Comparison of ENCODE assay signal across 8 mouse cellular contexts in genomic region chr4:70409456-70409855, GRCm38 (mm10). TPM values are rescaled to one million over a fixed set of nuclear protein-coding genes. Genes with fewer than 3 reads are reported as not detected.
DNase-seq lines count a peak whose midpoint lies in the region; ATAC-seq and TF ChIP-seq lines count a peak whose summit lies in the region.

No protein-coding gene starts in this region.

- H3K4me1 ChIP-seq in lung, embryonic 14.5 days (ENCODE audit: insufficient read depth) = no peaks in the 10 kb centered on the region
- H3K4me1 ChIP-seq in hindbrain, postnatal 0 days (ENCODE audit: insufficient read depth, low read length) = peaks cover 3% of the 10 kb centered on the region; the same call in 1 of the 2 replicates
- H3K4me1 ChIP-seq in neural tube, embryonic 12.5 days = peaks cover 14% of the 10 kb centered on the region

- peak; percentile 37 for DNase-seq in lung, embryonic 14.5 days
- no peak for DNase-seq in lung, postnatal 4 days
- peak; percentile 17 for DNase-seq in c-Kit-positive CD71-positive TER-119-positive erythroid progenitor cells, embryonic 14.5 days (ENCODE audit: low spot score)
- DNase-seq in hindbrain, postnatal 0 days (ENCODE audit: low spot score) = no peak
- no peak for DNase-seq in testis, postnatal 10 days (ENCODE audit: low spot score)
- DNase-seq in gastrocnemius, postnatal 36 days = no peak

- no peaks in the 10 kb centered on the region for H3K9me3 ChIP-seq in lung, embryonic 14.5 days (ENCODE audit: low read depth, low read length)
- H3K9me3 ChIP-seq in hindbrain, postnatal 0 days (ENCODE audit: low read length) = no peaks in the 10 kb centered on the region
- no peaks in the 10 kb centered on the region for H3K9me3 ChIP-seq in neural tube, embryonic 12.5 days

- no peaks in the 10 kb centered on the region for H3K27me3 ChIP-seq in lung, embryonic 14.5 days (ENCODE audit: insufficient read depth, low read length)
- H3K27me3 ChIP-seq in hindbrain, postnatal 0 days (ENCODE audit: insufficient read depth, low read length) = no peaks in the 10 kb centered on the region
- H3K27me3 ChIP-seq in neural tube, embryonic 12.5 days (replicated peaks) = no peaks in the 10 kb centered on the region

- H3K9ac ChIP-seq in lung, embryonic 14.5 days = peak overlapping the region; percentile 86
- H3K9ac ChIP-seq in hindbrain, postnatal 0 days (replicated peaks; ENCODE audit: low read length) = peak overlapping the region; percentile 83
- H3K9ac ChIP-seq in neural tube, embryonic 12.5 days = peak overlapping the region; percentile 79

- peak overlapping the region; percentile 84; the same call in 1 of the 2 replicates for H3K27ac ChIP-seq in lung, embryonic 14.5 days (ENCODE audit: low read depth)
- H3K27ac ChIP-seq in hindbrain, postnatal 0 days = no peak overlapping the region
- no peak overlapping the region for H3K27ac ChIP-seq in neural tube, embryonic 12.5 days

- peak; percentile 1; the same call in 1 of the 2 replicates for ATAC-seq in lung, embryonic 14.5 days (ENCODE audit: insufficient read depth)
- ATAC-seq in hindbrain, postnatal 0 days = no peak
- no peak for ATAC-seq in neural tube, embryonic 12.5 days (ENCODE audit: low FRiP score, low read depth)
- ATAC-seq in granulocyte monocyte progenitor cell, adult 5-6 weeks (replicated peaks; ENCODE audit: poor library complexity, severe bottlenecking) = no peak

- intact Hi-C loops in gastrocnemius, postnatal 36 days (cut with DNase I) = no loop called here

- peak overlapping the region; percentile 79 for H3K4me3 ChIP-seq in lung, embryonic 14.5 days (ENCODE audit: low read depth, low read length)
- H3K4me3 ChIP-seq in hindbrain, postnatal 0 days (ENCODE audit: low read length) = peak overlapping the region; percentile 96
- H3K4me3 ChIP-seq in neural tube, embryonic 12.5 days = peak overlapping the region; percentile 76

- peak overlapping the region; percentile 72 for H3K4me2 ChIP-seq in lung, embryonic 14.5 days
- H3K4me2 ChIP-seq in hindbrain, postnatal 0 days (ENCODE audit: low read depth, low read length) = peak overlapping the region; percentile 81
- peak overlapping the region; percentile 68 for H3K4me2 ChIP-seq in neural tube, embryonic 12.5 days (replicated peaks)

- no peaks in the 10 kb centered on the region for H3K36me3 ChIP-seq in lung, embryonic 14.5 days (ENCODE audit: insufficient read depth)
- H3K36me3 ChIP-seq in hindbrain, postnatal 0 days (ENCODE audit: insufficient read depth, low read length) = no peaks in the 10 kb centered on the region
- H3K36me3 ChIP-seq in neural tube, embryonic 12.5 days = no peaks in the 10 kb centered on the region

- WGBS in lung, embryonic 14.5 days = 19% methylated on average over 9 of the region's 9 CpGs
- 13% methylated on average over 9 of the region's 9 CpGs for WGBS in hindbrain, postnatal 0 days
- WGBS in neural tube, embryonic 12.5 days = 30% methylated on average over 9 of the region's 9 CpGs

- no peak for TF ChIP-seq CTCF in lung, embryonic 14.5 days (IDR thresholded peaks at IDR 0.05; ENCODE audit: low read depth)
- TF ChIP-seq CTCF in hindbrain, postnatal 0 days (IDR thresholded peaks at IDR 0.05; ENCODE audit: low read depth) = no peak

RNA-seq across cellular contexts. Expression of gene Cdk5rap2, which starts 0.8 kb away (rescaled TPM):
- polyA plus RNA-seq in lung, embryonic 14.5 days (2014; fragmentation: Nextera tagmentation; extraction: Ambion mirVana) = 24.3 and 25.1 TPM in 2 replicates
- total RNA-seq in hindbrain, postnatal 0 days (2014; rRNA removed) = 11.4 and 19.9 TPM in 2 replicates
- polyA plus RNA-seq in hindbrain, postnatal 0 days (2015; fragmentation: Nextera tagmentation; extraction: Ambion mirVana) = 8.6 and 8.9 TPM in 2 replicates
- 17.7 and 19.9 TPM in 2 replicates for polyA plus RNA-seq in neural tube, embryonic 12.5 days (2016; fragmentation: Nextera tagmentation; extraction: Ambion mirVana)
- total RNA-seq in granulocyte monocyte progenitor cell, adult 5-6 weeks (2014; fragmentation: Nextera tagmentation) = 9.8 and 14.9 TPM in 2 replicates
- 25.8 and 27.2 TPM in 2 replicates for total RNA-seq in granulocyte monocyte progenitor cell, adult 5-6 weeks (2017)
- total RNA-seq in gastrocnemius, postnatal 36 days (2021) = 1 to 10 TPM; 5.5 to 6.7 TPM

Comparison
In these comparisons a context has a peak if more than half of its experiments do, and no peak if none do; other contexts are left out.
1. DNase-seq: peak in lung, embryonic 14.5 days (single experiment) and c-Kit-positive CD71-positive TER-119-positive erythroid progenitor cells, embryonic 14.5 days (single experiment); none in lung, postnatal 4 days (0 of 2), hindbrain, postnatal 0 days (single experiment), testis, postnatal 10 days (single experiment) and gastrocnemius, postnatal 36 days (0 of 2).
2. Peak in every context shown above with its lines, with median percentiles within 50 percentile points of each other: H3K4me2 ChIP-seq, H3K4me3 ChIP-seq and H3K9ac ChIP-seq.